Mouse (Mus musculus) large intestine, adult 2 months (tissue): ENCODE data around the gene Cpsf7. TPM values are rescaled to one million over a fixed set of nuclear protein-coding genes. Genes with fewer than 3 reads are reported as not detected.

Experiments
- polyA plus RNA-seq: library from polyadenylated mRNA; depleted of rRNA; stranded (reverse); fragments of >200 nt; gene quantifications from 2 replicates; pipeline ENCODE4 v1.2.3, GENCODE M21; 2012; rRNA removed

Gene Cpsf7
- polyA plus RNA-seq, 1 experiment: 22.9 TPM

Other genes with a start within 250 kb of the Cpsf7 start
- gene Dagla, start 220.4 kb upstream of the Cpsf7 start, polyA plus RNA-seq: 7.2 and 7.7 TPM in 2 replicates
- 6.8 and 7.4 TPM in 2 replicates for gene Syt7, start 136.2 kb upstream of the Cpsf7 start, polyA plus RNA-seq
- gene Lrrc10b, start 67.8 kb upstream of the Cpsf7 start, polyA plus RNA-seq: 3.0 and 3.1 TPM in 2 replicates
- 0.48 and 0.93 TPM in 2 replicates for gene Ppp1r32, start 42.3 kb upstream of the Cpsf7 start, polyA plus RNA-seq
- gene Sdhaf2, start 876 bp downstream of the Cpsf7 start, polyA plus RNA-seq: 29.4 and 33.3 TPM in 2 replicates
- gene Tmem216, start 31.0 kb downstream of the Cpsf7 start, polyA plus RNA-seq: 12.3 and 13.8 TPM in 2 replicates
- 40.4 and 43.2 TPM in 2 replicates for gene Cyb561a3, start 51.9 kb downstream of the Cpsf7 start, polyA plus RNA-seq
- gene Tmem138, start 52.1 kb downstream of the Cpsf7 start, polyA plus RNA-seq: 8.0 and 8.8 TPM in 2 replicates
- 93.2 and 120 TPM in 2 replicates for gene Ddb1, start 80.1 kb downstream of the Cpsf7 start, polyA plus RNA-seq
- 115 and 227 TPM in 2 replicates for gene Tkfc, start 80.4 kb downstream of the Cpsf7 start, polyA plus RNA-seq
- 1.3 and 6.0 TPM in 2 replicates for gene Vwce, start 108.9 kb downstream of the Cpsf7 start, polyA plus RNA-seq
- gene Pga5, start 152.8 kb downstream of the Cpsf7 start, polyA plus RNA-seq: 0.09 TPM in 1 of 2 replicates, not detected in the other
- 24.7 and 26.6 TPM in 2 replicates for gene Vps37c, start 163.5 kb downstream of the Cpsf7 start, polyA plus RNA-seq
- 4.1 and 4.8 TPM in 2 replicates for gene Cd5, start 213.7 kb downstream of the Cpsf7 start, polyA plus RNA-seq